Mouse (Mus musculus) mammary gland, adult 2 months (tissue): Measurements from ENCODE around the gene Vmn1r14. TPM values are rescaled to one million over a fixed set of nuclear protein-coding genes. Genes with fewer than 3 reads are reported as not detected.

Experiments
- polyA plus RNA-seq: library from polyadenylated mRNA; depleted of rRNA; stranded (reverse); fragments of >200 nt; gene quantifications from 2 replicates; pipeline ENCODE4 v1.2.3, GENCODE M21; 2012; ENCODE audit warnings: low replicate concordance; rRNA removed

The Vmn1r14 gene
- not detected in 2 replicates for polyA plus RNA-seq

GRCm38 (mm10) chr6:57231386-57231785, at the start of gene Vmn1r14:
Gene Vmn1r14, plus strand, starts transcription at chr6:57231686.

GRCm38 (mm10) chr6:57202990-57203389, 28.5 kb upstream of the Vmn1r14 start, which contains the start of gene Vmn1r13:
Gene Vmn1r13, plus strand, starts transcription at chr6:57203290.

GRCm38 (mm10) chr6:57257652-57258051, 26.2 kb downstream of the Vmn1r14 start, which contains the start of gene Vmn1r15:
Gene Vmn1r15, plus strand, starts transcription at chr6:57257952.

Other genes with a start within 250 kb of the Vmn1r14 start
- gene Vmn1r6, start 234.4 kb upstream of the Vmn1r14 start, polyA plus RNA-seq: not detected in 2 replicates
- not detected in 2 replicates for gene Vmn1r7, start 206.4 kb upstream of the Vmn1r14 start, polyA plus RNA-seq
- not detected in 2 replicates for gene Vmn1r8, start 199.4 kb upstream of the Vmn1r14 start, polyA plus RNA-seq
- gene Vmn1r9, start 164.9 kb upstream of the Vmn1r14 start, polyA plus RNA-seq: not detected in 2 replicates
- not detected in 2 replicates for gene Vmn1r10, start 122.2 kb upstream of the Vmn1r14 start, polyA plus RNA-seq
- gene Vmn1r11, start 98.2 kb upstream of the Vmn1r14 start, polyA plus RNA-seq: not detected in 2 replicates
- gene Vmn1r12, start 74.8 kb upstream of the Vmn1r14 start, polyA plus RNA-seq: not detected in 2 replicates
- gene Vmn1r13, start 28.4 kb upstream of the Vmn1r14 start, polyA plus RNA-seq: not detected in 2 replicates
- not detected in 2 replicates for gene Vmn1r15, start 26.3 kb downstream of the Vmn1r14 start, polyA plus RNA-seq
- not detected in 2 replicates for gene Vmn1r16, start 97.8 kb downstream of the Vmn1r14 start, polyA plus RNA-seq
- not detected in 2 replicates for gene Vmn1r17, start 132.0 kb downstream of the Vmn1r14 start, polyA plus RNA-seq
- gene Vmn1r18, start 164.1 kb downstream of the Vmn1r14 start, polyA plus RNA-seq: not detected in 2 replicates
- gene Vmn1r19, start 172.1 kb downstream of the Vmn1r14 start, polyA plus RNA-seq: not detected in 2 replicates
- not detected in 2 replicates for gene Vmn1r20, start 197.2 kb downstream of the Vmn1r14 start, polyA plus RNA-seq